Mouse (Mus musculus): ENCODE data around the gene Ppp4r4. TPM values are rescaled to one million over a fixed set of nuclear protein-coding genes. Genes with fewer than 3 reads are reported as not detected.

Ppp4r4 gene
- 10.7 TPM for polyA plus RNA-seq (2014; fragmentation: Illumina TruSeq; extraction: RNeasy Lipid Tissue Mini Kit (QIAGEN cat#74804); ENCODE audit: low read depth, low replicate concordance)

GRCm38 (mm10) chr12:103532020-103532648 is at the start of gene Ppp4r4:
Ppp4r4 (plus strand) TSS chr12:103532283.

GRCm38 (mm10) chr12:103631203-103631612 is 99.1 kb downstream of the Ppp4r4 start, which contains the start of gene Serpina10:
Serpina10 (minus strand) TSS chr12:103631444.

GRCm38 (mm10) chr12:103656848-103657626 is 125.0 kb downstream of the Ppp4r4 start, which contains the start of gene Serpina6:
Serpina6 (minus strand) TSS chr12:103657212.

Other genes starting within 250 kb of the Ppp4r4 start
- not detected for gene Fam181a, start 221.3 kb upstream of the Ppp4r4 start, polyA plus RNA-seq (2014; fragmentation: Illumina TruSeq; extraction: RNeasy Lipid Tissue Mini Kit (QIAGEN cat#74804); ENCODE audit: low read depth, low replicate concordance)
- not detected for gene Asb2, start 176.3 kb upstream of the Ppp4r4 start, polyA plus RNA-seq (2014; fragmentation: Illumina TruSeq; extraction: RNeasy Lipid Tissue Mini Kit (QIAGEN cat#74804); ENCODE audit: low read depth, low replicate concordance)
- gene Otub2, start 143.6 kb upstream of the Ppp4r4 start, polyA plus RNA-seq (2014; fragmentation: Illumina TruSeq; extraction: RNeasy Lipid Tissue Mini Kit (QIAGEN cat#74804); ENCODE audit: low read depth, low replicate concordance), result 1.7 TPM
- gene 9330161L09Rik, start 124.5 kb upstream of the Ppp4r4 start, polyA plus RNA-seq (2014; fragmentation: Illumina TruSeq; extraction: RNeasy Lipid Tissue Mini Kit (QIAGEN cat#74804); ENCODE audit: low read depth, low replicate concordance), result not detected
- gene Ddx24, start 106.5 kb upstream of the Ppp4r4 start, polyA plus RNA-seq (2014; fragmentation: Illumina TruSeq; extraction: RNeasy Lipid Tissue Mini Kit (QIAGEN cat#74804); ENCODE audit: low read depth, low replicate concordance), result 33.2 TPM
- 276 TPM for gene Ifi27, start 98.1 kb upstream of the Ppp4r4 start, polyA plus RNA-seq (2014; fragmentation: Illumina TruSeq; extraction: RNeasy Lipid Tissue Mini Kit (QIAGEN cat#74804); ENCODE audit: low read depth, low replicate concordance)
- 37.8 TPM for gene Ifi27l2a, start 88.6 kb upstream of the Ppp4r4 start, polyA plus RNA-seq (2014; fragmentation: Illumina TruSeq; extraction: RNeasy Lipid Tissue Mini Kit (QIAGEN cat#74804); ENCODE audit: low read depth, low replicate concordance)
- gene Ifi27l2b, start 75.1 kb upstream of the Ppp4r4 start, polyA plus RNA-seq (2014; fragmentation: Illumina TruSeq; extraction: RNeasy Lipid Tissue Mini Kit (QIAGEN cat#74804); ENCODE audit: low read depth, low replicate concordance), result not detected
- not detected for gene Serpina10, start 99.2 kb downstream of the Ppp4r4 start, polyA plus RNA-seq (2014; fragmentation: Illumina TruSeq; extraction: RNeasy Lipid Tissue Mini Kit (QIAGEN cat#74804); ENCODE audit: low read depth, low replicate concordance)
- 0.76 TPM for gene Serpina6, start 124.9 kb downstream of the Ppp4r4 start, polyA plus RNA-seq (2014; fragmentation: Illumina TruSeq; extraction: RNeasy Lipid Tissue Mini Kit (QIAGEN cat#74804); ENCODE audit: low read depth, low replicate concordance)
- not detected for gene Serpina16, start 143.9 kb downstream of the Ppp4r4 start, polyA plus RNA-seq (2014; fragmentation: Illumina TruSeq; extraction: RNeasy Lipid Tissue Mini Kit (QIAGEN cat#74804); ENCODE audit: low read depth, low replicate concordance)
- gene Serpina1f, start 163.2 kb downstream of the Ppp4r4 start, polyA plus RNA-seq (2014; fragmentation: Illumina TruSeq; extraction: RNeasy Lipid Tissue Mini Kit (QIAGEN cat#74804); ENCODE audit: low read depth, low replicate concordance), result not detected
- gene Serpina1d, start 241.3 kb downstream of the Ppp4r4 start, polyA plus RNA-seq (2014; fragmentation: Illumina TruSeq; extraction: RNeasy Lipid Tissue Mini Kit (QIAGEN cat#74804); ENCODE audit: low read depth, low replicate concordance), result 0.52 TPM